Mouse (Mus musculus) embryo, embryonic 11 days (tissue): ENCODE results near the gene Nhej1.

Experiments
- DNase-seq: peaks from one replicate; pipeline ENCODE4 v3.0.0-alpha.2; 2015

Gene Nhej1

GRCm38 (mm10) chr1:74971353-74972050 lies 153.5 kb downstream of the Nhej1 start:
- DNase-seq: no peak

- no peak for DNase-seq
Observed at GRCm38 (mm10) chr1:74967962-74968580, 156.9 kb downstream of the Nhej1 start.

- DNase-seq: peak; percentile 96
Observed at GRCm38 (mm10) chr1:74964494-74965215, 160.3 kb downstream of the Nhej1 start.

DNA sequence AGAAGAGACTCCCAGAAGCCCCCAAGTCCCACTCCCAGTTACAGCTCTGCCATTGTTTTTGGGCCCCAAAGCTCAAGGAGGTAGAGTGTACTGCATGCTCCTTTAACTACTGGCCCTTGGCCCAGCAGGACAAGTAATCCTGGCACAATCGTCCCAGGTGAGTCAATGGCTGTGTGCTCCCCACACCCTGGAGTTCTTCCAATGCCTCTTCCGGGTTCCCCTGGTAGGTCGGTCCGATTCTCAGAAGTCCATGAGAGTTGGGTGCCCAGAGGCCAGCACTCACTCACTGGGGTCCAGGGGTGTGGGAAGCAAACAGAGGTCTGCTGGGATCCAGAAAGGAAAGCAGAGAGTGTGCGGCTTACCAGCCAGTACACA lies 162.2 kb downstream of the Nhej1 start:
- DNase-seq: no peak

- DNase-seq: no peak
Observed at GRCm38 (mm10) chr1:74962126-74962852, 162.7 kb downstream of the Nhej1 start.

DNA sequence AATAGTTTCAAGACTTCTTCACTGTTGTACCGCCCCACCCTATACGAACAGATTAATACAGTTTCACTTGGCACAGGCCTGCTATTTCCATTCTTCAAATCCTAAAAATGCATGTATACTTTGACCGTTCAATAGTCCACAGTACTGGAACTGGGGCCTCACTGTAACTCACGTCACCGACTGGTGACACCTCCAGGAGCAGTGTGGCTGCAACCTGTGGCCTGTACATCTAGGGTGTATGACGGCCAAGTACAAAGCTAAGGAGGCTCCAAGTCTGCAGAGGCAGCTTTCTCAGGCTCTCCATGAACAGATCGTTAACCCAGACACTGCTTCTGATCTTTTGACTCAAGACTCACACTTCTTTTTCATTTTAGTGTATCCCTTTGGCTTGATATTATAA lies 163.3 kb downstream of the Nhej1 start:
- no peak for DNase-seq

DNA sequence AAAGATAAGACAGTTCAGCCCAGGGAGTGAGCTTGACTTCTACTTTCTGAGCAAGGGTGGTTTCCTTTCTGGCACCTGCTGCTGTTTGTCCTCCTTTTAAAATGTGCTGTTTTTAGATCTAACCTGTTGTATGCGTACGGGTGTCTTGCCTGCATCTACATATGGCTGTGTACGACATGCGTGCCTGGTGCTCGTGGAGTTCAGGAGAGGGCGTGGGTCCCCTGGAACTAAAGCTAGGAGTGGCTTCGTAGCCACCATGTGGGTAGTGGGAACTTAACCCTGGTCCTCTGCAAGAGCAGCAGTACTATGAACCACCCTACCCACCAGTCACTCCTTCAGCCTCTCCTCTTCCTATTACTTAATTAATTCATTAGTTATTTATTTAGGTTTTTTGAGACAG lies 164.9 kb downstream of the Nhej1 start:
- DNase-seq: no peak

DNA sequence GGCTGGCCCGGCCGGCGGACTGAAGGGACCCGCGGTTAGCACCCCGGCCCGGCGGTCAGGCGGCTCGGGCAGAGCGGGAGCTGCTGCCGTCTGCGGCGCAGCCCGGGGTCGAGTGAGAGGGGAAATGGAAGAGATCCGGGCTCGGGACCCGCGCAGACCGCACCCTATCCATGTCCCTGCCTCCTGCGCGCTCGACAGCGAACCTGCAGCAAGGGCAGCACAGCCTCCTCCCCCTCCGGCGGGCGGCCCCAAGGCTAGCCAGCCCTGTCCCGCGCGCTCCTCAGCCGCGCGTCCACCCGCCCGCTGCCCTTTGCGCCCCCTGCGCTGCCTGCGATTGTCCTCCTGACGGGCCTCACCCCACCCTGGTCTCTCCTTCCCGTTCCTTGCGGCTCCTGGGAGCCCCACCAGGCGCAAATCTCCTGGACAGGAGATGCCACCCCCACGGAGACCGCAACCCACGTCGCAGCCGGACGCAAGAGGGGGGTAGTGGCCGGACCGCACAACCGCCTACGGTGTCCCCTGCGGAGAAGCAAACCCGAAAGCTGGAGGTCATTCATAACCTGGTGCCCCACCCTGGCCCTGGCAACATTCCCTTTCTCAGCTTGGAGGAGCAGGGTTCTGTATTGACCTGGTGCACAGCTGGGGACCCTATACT lies 173.3 kb downstream of the Nhej1 start, which contains the start of gene Ihh:
Ihh (minus strand) TSS at position 117 of the 655 bp plus-strand sequence.
- no peak for DNase-seq

- peak; percentile 38 for DNase-seq
Observed at GRCm38 (mm10) chr1:74950576-74951490, 174.2 kb downstream of the Nhej1 start.

- no peak for DNase-seq
Observed at GRCm38 (mm10) chr1:74950066-74950465, 174.9 kb downstream of the Nhej1 start.

GRCm38 (mm10) chr1:74949666-74950050 lies 175.3 kb downstream of the Nhej1 start:
- peak; percentile 7 for DNase-seq

GRCm38 (mm10) chr1:74948784-74949665 lies 176.0 kb downstream of the Nhej1 start:
- peak; percentile 74 for DNase-seq

GRCm38 (mm10) chr1:74947986-74948670 lies 176.9 kb downstream of the Nhej1 start:
- DNase-seq: peak; percentile 50

DNA sequence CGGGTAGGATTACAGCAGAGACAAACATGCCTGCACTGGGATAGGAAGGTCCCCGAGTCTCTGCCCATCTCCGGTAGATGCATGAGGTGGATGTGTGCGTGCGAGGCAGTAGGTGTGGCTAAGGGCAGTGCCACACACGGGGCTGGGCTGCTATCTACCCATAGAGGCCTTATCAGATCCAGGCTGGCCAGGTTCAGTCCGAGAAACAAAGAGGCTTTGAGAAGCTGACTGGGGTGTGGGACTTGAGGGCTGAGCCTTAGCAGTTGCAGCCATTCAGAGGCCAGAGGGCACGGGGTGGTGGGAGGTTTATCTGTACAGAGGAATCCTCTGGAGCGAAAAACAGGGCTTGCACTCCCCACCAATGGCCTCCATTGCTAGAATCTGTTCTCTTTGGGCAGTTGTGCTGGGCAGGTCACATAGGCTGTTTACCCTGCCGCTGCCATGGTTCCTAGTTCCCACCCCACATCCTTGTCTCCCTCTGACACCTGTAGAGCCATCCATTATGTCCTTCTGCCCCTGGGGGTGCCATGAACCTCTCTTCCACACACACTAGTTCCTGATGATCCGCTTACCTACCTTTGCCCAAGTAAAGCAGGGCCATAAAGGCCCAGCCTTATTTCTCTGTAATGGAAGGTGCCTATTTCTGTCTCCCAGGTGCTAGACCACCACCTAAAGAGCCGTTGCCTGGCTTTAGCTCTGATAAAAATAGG lies 183.2 kb downstream of the Nhej1 start:
- no peak for DNase-seq

GRCm38 (mm10) chr1:74939762-74940161 lies 185.2 kb downstream of the Nhej1 start:
- peak; percentile 48 for DNase-seq

- no peak for DNase-seq
Observed at GRCm38 (mm10) chr1:74936221-74936830, 188.7 kb downstream of the Nhej1 start.

DNA sequence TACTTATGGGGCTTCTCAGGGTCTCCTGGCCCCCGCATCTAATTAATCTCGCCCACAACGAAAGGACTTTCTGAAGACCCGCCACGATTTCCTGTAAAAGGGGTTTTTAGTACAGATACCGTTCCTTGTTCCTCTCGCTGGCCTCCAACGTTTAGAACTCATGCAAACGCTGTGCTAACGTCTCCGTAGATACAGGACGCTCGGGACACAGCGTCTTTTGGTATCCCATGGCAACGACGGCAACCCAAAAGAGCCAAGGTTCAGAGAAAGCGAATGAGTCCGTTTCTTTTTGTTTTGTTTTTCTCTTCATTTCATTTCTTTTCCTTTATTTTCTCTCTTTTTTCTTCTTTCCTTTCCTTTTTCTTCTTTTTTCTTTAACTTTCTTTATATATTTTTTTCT lies 189.6 kb downstream of the Nhej1 start, which contains the start of gene Cfap65:
Cfap65 (minus strand) TSS at position 198 of the 400 bp plus-strand sequence.
- peak; percentile 78 for DNase-seq

DNA sequence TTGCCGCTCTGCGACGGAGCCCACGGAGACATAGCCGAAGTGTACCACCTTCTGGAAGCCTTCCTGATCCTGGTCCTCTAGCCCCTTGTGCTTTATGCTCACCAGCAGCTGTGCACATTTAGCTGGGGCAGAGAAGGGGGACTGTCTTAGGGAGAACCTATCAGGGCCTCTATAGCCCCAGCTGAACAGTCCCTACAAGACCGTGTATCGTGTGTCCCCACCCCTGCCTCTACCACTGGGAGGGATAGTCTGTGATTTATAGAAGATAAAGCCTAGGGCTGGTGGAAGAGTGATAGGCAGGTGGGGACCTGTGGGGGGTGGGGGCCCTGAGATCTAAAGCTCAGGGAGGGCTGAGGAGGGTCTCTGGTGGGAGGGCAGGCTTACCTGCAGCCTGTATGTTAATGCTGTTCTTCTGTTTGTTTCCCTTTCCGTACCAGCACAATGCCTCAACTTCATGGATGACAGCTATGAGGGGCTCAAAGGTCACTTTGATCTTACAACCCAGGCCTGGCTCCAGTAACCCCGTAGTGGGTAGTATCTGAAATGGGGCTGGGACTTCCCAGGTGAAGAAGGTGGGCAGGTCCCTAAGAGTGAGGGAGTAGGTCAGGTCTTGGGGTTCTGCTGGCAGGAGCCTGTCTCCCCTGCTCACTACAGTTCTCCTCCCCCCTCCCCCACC lies 197.2 kb downstream of the Nhej1 start:
- DNase-seq: no peak
